Mouse (Mus musculus): Measurements from ENCODE around the gene Prrc2b.

Prrc2b gene

DNA sequence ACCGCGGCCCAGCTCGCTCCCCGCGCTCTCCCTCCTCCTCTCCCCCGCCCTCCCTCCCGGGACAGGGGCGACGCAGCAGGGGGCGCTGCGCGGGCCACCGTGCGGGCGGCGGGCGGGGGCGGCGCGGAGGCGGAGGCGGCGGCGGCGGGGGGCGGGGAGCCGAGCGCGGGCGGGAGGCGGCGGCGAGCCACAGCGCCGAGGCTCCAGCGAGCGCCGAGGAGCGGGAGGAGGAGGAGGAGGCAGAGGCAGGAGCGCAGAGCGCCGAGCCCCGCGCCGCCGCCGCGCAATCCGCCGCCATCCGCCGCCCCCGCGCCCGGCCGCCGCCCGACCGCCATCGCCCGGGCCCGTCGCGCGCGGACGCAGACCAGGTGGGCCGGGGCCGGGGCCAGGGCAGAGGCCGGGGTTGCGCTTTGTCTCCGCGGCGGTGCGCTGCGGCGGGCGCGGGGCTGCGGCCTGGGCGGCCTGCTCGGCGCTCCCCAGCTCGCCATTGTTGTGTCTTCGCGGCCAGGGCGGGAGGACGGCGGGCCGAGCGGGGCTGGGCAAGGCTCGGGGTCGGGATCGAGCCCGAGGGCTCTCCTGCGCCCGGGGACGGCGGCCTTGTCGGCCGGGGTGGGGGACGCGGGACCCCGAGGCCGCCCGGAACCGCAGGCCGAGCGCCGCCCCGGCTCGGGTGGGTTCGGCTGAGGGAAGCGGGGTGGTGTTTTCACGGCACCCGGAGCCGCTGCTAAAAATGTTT lies at the start of gene Prrc2b:
Prrc2b (plus strand) TSS at position 159 of the 736 bp plus-strand sequence.
- peak; percentile 69 for DNase-seq (ENCODE audit: inconsistent ontology term)

- no peak for DNase-seq (ENCODE audit: inconsistent ontology term)
Measured at GRCm38 (mm10) chr2:32102944-32103343, 47.9 kb upstream of the Prrc2b start.

DNA sequence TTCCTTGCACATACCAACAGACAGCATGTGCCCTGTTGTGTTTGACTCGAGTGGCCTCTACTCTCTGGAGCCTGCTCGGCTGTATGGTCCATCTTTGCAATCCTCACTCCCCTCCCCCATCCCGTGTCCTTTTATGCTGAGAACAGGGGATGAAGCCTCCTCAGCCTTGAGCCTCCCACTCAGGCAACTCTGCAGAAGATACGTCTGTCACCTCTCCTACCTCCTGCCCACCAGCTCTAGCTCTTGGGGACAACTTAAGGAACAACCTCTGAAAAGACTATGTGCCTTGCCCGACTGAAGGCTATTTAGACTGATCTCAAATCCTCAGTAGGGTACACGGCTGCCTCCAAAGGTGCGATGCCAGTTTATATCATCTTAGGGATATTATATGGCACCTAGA lies 47.3 kb upstream of the Prrc2b start:
- no peak for DNase-seq (ENCODE audit: inconsistent ontology term)

GRCm38 (mm10) chr2:32104122-32104521 lies 46.8 kb upstream of the Prrc2b start:
- DNase-seq (ENCODE audit: inconsistent ontology term): no peak

DNA sequence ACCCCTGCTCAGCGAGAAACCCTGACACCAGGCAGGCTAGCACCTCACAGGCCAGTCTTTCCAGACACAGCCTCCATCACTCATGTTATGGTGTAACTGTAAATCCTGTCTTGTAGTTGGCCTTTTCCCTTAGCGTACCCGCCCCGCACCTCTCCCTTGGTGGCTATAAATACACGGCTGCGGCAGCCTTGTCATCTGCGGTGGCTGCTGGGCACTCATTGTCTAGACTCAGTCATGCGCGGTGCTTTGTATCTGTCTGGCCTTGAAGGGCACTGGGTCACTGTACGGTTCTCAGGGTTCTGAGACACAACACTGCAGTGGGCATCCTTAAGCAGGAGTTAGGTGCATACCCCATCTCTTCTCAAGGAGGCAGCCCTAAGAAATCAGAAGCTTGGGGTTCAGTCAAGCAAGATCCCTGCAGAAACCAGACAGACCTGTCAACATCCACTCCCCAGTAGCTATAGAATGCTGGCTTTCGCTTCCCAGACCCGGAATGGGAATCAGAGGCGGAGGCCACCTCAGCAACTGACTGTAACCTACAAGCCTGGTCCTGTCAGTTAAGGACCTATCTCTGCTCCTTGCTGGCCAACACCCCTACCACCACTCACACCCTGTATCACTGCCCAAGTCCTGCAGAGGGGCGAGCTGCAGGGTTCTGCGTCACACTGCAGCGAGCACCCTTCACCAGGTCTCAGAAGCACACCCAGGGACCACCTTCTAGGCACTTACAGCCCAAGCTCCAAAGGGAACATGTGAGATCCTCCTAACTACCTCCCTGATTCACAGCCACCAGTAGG lies 45.6 kb upstream of the Prrc2b start:
- peak; percentile 79 for DNase-seq (ENCODE audit: inconsistent ontology term)

DNA sequence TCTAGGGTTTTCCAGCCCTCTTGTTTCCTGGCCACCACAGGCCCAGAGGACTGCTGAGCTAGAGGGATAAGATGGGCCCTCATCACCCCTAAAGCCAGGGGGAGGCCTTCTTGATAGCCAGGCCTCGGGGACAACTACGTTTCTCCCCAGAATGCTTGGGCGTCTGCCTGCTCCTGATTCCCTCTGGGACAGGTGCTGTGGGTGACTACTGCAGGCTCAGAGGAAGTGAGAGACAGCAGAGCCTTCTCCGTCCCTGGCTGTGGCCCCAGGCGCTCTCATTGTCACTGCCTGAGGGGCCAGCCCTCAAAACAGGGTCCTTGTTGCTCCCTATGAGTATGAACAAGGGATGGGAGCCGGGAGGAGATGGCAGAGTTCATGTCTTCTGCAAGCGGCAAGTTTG lies 45.0 kb upstream of the Prrc2b start:
- no peak for DNase-seq (ENCODE audit: inconsistent ontology term)

- no peak for DNase-seq (ENCODE audit: inconsistent ontology term)
Measured at GRCm38 (mm10) chr2:32111268-32111667, 39.6 kb upstream of the Prrc2b start.

DNA sequence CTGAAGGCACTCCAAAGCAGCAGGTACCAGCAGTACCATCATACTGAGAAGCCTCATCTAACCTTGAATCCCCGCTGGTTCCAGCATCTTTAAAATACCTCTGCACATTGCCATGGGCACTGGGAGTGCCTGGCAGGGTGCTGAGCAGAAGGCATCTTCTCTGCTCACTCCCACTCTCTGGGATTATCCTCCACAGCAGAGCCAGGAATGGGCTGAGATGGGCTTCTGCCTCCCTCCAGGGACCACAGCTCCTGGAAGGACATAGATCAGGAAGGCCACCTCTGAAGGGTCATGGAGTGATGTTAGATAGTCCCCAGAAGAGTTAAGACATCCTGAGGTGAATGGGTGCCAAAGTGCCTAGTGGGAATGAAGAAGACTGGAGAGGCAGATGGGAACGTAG lies 38.3 kb upstream of the Prrc2b start:
- DNase-seq (ENCODE audit: inconsistent ontology term): no peak

DNA sequence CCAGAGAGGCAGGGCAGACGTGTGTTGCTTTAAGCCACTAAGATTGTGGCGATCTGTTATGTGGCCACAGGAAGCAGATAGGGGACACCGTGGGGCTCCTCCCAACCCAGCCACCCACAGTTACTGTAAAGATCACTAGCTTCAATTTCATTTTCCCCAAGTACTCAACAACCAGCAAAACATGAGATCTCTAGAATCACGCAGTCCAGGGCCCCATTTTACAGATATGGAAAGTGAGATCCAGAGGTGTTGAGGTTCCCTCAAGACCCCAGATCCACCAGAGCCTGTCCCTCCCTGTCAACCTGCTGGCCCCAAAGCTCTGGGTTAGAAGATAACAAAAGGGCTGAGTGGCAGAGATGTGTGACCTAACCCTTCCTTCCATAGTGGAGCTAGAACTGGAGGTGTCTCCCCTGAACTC lies 35.0 kb upstream of the Prrc2b start:
- DNase-seq (ENCODE audit: inconsistent ontology term): no peak

- DNase-seq (ENCODE audit: inconsistent ontology term): no peak
Measured at GRCm38 (mm10) chr2:32119802-32120750, 30.8 kb upstream of the Prrc2b start.

GRCm38 (mm10) chr2:32121150-32121549 lies 29.7 kb upstream of the Prrc2b start:
- no peak for DNase-seq (ENCODE audit: inconsistent ontology term)

DNA sequence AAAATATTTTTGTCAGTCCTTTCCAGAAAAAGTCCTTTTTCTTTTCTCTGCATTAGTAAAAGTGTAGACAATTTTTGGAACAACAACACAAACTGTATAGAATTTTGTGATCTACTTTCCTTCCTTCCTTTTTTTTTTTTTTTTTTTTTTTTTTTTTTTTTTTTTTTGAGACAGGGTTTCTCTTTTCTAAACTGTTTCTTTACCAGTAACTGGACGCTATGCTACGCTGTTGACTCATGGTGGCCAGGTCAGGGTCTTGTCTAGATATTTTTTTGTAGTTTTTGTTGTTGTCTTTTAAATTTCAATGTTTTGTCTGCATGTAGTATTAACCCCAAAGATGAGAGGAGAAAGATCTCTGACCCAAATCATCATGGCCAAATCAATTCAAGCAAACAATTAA lies 29.1 kb upstream of the Prrc2b start:
- no peak for DNase-seq (ENCODE audit: inconsistent ontology term)

DNA sequence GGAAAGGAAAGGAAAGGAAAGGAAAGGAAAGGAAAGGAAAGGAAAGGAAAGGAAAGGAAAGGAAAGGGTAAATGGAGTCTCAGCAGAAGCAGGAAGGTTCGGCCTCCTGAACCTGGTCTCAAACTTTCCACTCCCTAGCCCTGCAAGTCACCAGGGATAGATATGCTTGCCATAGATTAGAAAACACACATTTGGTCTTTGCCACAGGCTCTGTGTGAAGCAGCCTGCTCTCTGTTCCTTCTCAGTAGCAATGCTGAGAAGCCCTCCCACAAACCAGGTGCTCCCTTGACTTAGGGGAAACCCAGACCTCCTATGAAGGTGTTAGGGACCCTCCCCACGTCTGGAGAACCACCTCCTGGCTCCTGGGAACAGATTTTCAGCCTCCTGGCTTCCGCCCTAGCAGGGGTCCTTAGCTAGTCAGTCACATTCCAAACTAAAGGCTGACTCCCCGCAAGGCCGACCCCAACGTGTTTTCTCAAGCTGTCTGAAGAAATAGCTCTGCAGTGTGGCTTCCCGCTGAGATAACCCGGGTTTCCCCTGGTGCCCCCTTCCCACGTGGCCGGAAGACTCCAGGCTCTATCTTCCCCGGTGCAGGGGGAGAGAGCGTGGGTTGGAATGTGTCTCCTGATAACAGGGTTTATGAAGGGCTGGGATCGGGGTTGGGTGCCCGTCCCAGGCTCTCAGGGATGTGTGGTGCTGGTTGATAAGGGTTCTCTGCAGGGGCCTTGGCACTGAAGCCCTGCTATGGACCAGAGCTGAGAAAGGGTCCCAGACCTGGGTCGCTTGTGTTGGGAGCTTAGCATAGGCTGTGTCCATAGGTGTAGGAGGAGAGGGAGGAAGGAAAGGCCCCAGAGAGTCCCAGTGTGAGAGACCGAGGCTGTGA lies 23.0 kb upstream of the Prrc2b start:
- no peak for DNase-seq (ENCODE audit: inconsistent ontology term)

GRCm38 (mm10) chr2:32128536-32128841 lies 22.4 kb upstream of the Prrc2b start:
- DNase-seq (ENCODE audit: inconsistent ontology term): no peak

- no peak for DNase-seq (ENCODE audit: inconsistent ontology term)
Measured at GRCm38 (mm10) chr2:32129383-32130074, 21.4 kb upstream of the Prrc2b start.

- no peak for DNase-seq (ENCODE audit: inconsistent ontology term)
Measured at GRCm38 (mm10) chr2:32130435-32130834, 20.4 kb upstream of the Prrc2b start.

- no peak for DNase-seq (ENCODE audit: inconsistent ontology term)
Measured at GRCm38 (mm10) chr2:32131205-32131834, 19.6 kb upstream of the Prrc2b start.

DNA sequence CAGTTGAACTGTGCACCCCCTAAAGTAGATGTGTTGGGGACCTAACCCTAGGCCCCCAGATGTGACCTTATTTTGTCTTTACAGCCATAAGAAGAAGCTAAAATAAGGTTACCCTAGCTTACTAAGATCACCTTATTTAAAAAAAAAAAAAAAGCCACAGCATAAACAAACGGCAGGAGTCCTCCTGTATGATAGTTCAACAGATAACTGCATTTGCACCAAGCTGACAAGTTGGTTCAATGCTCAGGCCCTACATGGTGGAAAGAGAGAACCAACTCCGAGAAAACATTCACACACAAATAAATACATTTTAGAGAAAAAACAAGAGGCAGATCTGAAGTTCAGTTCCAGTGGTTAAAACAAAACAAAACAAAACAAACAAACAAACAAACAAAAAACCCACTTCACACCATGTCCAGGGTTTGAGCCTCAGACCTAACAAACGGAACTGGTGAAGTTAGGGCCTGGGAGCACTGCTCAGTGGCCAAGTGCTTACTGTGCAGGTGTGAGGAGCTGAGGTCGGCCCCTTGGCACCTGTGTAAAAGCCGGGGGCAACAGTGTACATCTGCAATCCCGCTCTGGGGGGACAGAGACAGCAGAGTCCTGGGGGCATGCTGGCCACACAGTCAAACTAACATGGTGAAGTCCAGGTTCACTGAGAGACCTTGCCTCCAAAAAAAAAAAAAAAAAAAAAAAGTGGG lies 18.9 kb upstream of the Prrc2b start:
- no peak for DNase-seq (ENCODE audit: inconsistent ontology term)

GRCm38 (mm10) chr2:32132567-32132992 lies 18.3 kb upstream of the Prrc2b start:
- peak; percentile 72 for DNase-seq (ENCODE audit: inconsistent ontology term)
